Mouse (Mus musculus) liver, embryonic 12.5 days (tissue): ENCODE measurements around the gene Psmg3. TPM values are rescaled to one million over a fixed set of nuclear protein-coding genes. Genes with fewer than 3 reads are reported as not detected.
A peak's percentile ranks its signal among the peaks of the same experiment; 100 is the strongest.

ENCODE experiments used
- ATAC-seq: fragments of 200-750 bp; cut with Nextera tagmentation; 2 replicates; pipeline ENCODE4 v1.8.0; 2017; ENCODE audit warnings: moderate number of reproducible peaks, mild to moderate bottlenecking, moderate library complexity
- H3K27ac ChIP-seq: fragments of 300-500 bp; sonication (generic); 2 replicates; pipeline ENCODE4 v1.5.1; 2016; ENCODE audit warnings: mild to moderate bottlenecking
- H3K27me3 ChIP-seq: fragments of 300-500 bp; sonication (generic); replicated peaks from 2 replicates; pipeline ENCODE4 v1.6.1; 2016; ENCODE audit warnings: mild to moderate bottlenecking, moderate library complexity
- H3K36me3 ChIP-seq: fragments of 300-500 bp; sonication (generic); 2 replicates; pipeline ENCODE4 v1.6.1; 2016; ENCODE audit warnings: mild to moderate bottlenecking, moderate library complexity
- H3K4me1 ChIP-seq: fragments of 300-500 bp; sonication (generic); 2 replicates; pipeline ENCODE4 v1.6.1; 2016
- H3K4me2 ChIP-seq: fragments of 300-500 bp; sonication (generic); 2 replicates; pipeline ENCODE4 v1.6.1; 2016; ENCODE audit warnings: mild to moderate bottlenecking, moderate library complexity
- H3K4me3 ChIP-seq: fragments of 300-500 bp; sonication (generic); 2 replicates; pipeline ENCODE4 v1.5.1; 2016; ENCODE audit warnings: mild to moderate bottlenecking, moderate library complexity
- H3K9ac ChIP-seq: fragments of 300-500 bp; sonication (generic); 2 replicates; pipeline ENCODE4 v1.6.1; 2016; ENCODE audit warnings: mild to moderate bottlenecking, moderate library complexity
- H3K9me3 ChIP-seq: fragments of 300-500 bp; sonication (generic); replicated peaks from 2 replicates; pipeline ENCODE4 v1.6.1; 2016; ENCODE audit warnings: mild to moderate bottlenecking, moderate library complexity
- WGBS: fragments of 180-500 bp; shearing (Covaris S2); methylation state at CpG from one replicate; pipeline ENCODE4 v1.1.7; 2016; ENCODE audit not compliant: insufficient replicate concordance; 5-methylcytosine and 5-hydroxymethylcytosine counted together
- polyA plus RNA-seq: library from polyadenylated mRNA; unstranded; fragments of >200 nt; fragmentation: Nextera tagmentation; extraction: Ambion mirVana; gene quantifications from 2 replicates; pipeline ENCODE4 v1.2.1, GENCODE M21; 2016

Psmg3 gene
- polyA plus RNA-seq, result 75.6 and 80.9 TPM in 2 replicates

- Histone ChIP-seq H3K9me3 (no peaks in the 10 kb centered on the region), H3K27ac (peak within 1 kb of the TSS; percentile 85), H3K27me3 (no peaks in the 10 kb centered on the region), H3K4me1 (peaks cover 45% of the 10 kb centered on the region), H3K9ac (peak within 1 kb of the TSS; percentile 86), H3K36me3 (peaks cover 38% of the 10 kb centered on the region), H3K4me3 (peak within 1 kb of the TSS; percentile 92), H3K4me2 (peak within 1 kb of the TSS; percentile 77)
- under 1% methylated on average over 43 of the region's 43 CpGs for WGBS
- ATAC-seq, result peak; percentile 77
These were observed at the start of gene Psmg3, which contains the start of gene Gm26938 for GRCm38 (mm10) chr5:139826357-139827055. Gene Psmg3 (minus strand): TSS chr5:139826885. Gene Gm26938 (minus strand): TSS chr5:139826407.

- no peak for ATAC-seq
- Histone ChIP-seq H3K36me3 (no peaks in the 10 kb centered on the region), H3K9me3 (no peaks in the 10 kb centered on the region), H3K4me3 (no peak overlapping the region), H3K4me2 (no peak overlapping the region), H3K4me1 (no peaks in the 10 kb centered on the region), H3K27ac (no peak overlapping the region), H3K9ac (no peak overlapping the region), H3K27me3 (peaks cover 20% of the 10 kb centered on the region)
- WGBS, result 46% methylated on average over 1 of the region's 1 CpGs
These were observed 44.8 kb upstream of the Psmg3 start for GRCm38 (mm10) chr5:139871526-139871925.

DNA sequence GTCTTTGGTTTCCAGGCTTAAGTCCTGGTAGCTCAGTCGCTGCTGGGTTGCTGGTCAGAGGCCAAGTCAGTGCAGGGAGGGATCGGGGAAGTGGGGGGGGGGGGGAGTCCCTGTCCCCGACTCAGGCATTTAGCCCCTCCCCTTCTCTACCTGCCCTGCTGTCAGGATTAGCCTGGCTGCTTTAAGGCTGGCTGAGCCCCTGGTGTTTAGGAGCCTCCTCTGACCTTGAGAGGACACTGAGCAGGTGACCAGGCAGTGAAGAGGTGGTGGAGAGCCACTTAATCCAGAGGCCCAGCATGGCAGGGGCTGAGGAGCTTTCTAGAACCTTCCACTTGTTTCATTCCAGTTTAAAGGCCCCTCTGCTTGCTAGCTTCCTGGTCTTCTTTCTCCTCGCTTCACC lies 44.2 kb upstream of the Psmg3 start:
- H3K36me3 ChIP-seq, result no peaks in the 10 kb centered on the region
- H3K4me2 ChIP-seq, result no peak overlapping the region
- H3K27me3 ChIP-seq, result peaks cover 20% of the 10 kb centered on the region
- no peak overlapping the region for H3K4me3 ChIP-seq
- H3K9me3 ChIP-seq, result no peaks in the 10 kb centered on the region
- no peak overlapping the region for H3K9ac ChIP-seq
- no peak overlapping the region for H3K27ac ChIP-seq
- 16% methylated on average over 3 of the region's 4 CpGs for WGBS
- no peak for ATAC-seq
- no peaks in the 10 kb centered on the region for H3K4me1 ChIP-seq

DNA sequence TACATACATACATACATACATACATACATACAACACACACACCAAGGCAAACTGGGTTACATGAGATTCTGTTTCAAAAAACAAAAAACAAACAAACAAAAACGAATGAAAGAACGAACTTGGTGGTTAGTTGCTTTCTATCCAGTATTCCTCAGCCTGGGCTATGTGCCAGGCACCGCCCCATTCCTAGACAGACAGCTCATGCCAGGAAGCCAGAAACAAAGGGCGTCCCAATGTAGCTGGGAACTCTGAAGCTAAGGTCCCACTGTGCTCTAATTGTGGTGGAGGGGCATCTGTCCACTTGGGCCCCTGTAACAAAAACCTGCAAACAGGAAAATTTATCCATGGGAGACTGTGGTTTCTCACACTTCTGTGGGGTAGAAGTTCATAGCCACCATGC lies 36.1 kb upstream of the Psmg3 start:
- Histone ChIP-seq H3K4me2 (no peak overlapping the region), H3K4me1 (no peaks in the 10 kb centered on the region), H3K27me3 (peaks cover 14% of the 10 kb centered on the region), H3K9ac (no peak overlapping the region), H3K36me3 (no peaks in the 10 kb centered on the region), H3K4me3 (no peak overlapping the region), H3K27ac (no peak overlapping the region), H3K9me3 (no peaks in the 10 kb centered on the region)
- ATAC-seq, result no peak
- 40% methylated on average over 4 of the region's 4 CpGs for WGBS

DNA sequence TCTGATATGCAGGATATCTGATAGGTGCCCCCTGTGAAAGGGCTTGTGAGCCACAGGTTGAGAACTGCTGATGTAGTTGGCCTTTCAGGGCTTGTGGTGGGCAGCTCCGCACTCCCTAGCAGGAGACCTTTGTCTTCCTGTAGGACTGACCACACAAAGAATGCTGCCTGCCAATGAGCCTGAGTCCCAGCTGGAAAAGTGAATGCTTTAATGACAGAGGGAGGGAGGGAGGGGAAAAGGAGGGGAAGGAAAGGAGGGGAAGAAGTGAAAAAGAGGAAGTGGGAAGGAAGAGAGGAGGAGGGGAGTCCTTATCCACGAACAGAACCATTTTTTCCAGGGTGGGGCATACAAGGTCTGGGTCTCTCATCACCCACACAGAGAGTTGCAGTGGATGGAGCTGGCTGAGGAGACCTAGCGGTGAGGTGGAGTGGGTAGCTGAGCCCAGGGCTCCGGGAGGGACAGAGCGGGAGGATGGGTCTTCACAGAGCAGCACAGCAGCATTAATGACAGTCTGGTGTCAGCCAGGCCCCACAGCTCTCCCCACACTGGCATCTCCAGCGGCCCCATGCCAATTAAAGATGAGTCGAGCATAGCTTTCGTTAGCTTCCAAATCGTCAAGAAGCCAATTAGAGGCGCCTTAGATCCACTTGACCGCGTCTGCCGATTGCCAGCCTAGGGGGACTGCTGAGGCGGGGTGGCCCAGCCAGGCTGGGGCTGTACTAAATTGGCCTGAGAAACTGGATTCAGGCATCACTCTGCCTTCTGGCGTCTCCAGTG lies 33.8 kb upstream of the Psmg3 start:
- ATAC-seq, result no peak
- no peaks in the 10 kb centered on the region for H3K36me3 ChIP-seq

GRCm38 (mm10) chr5:139849626-139850320 lies 23.1 kb upstream of the Psmg3 start:
- Histone ChIP-seq H3K4me2 (no peak overlapping the region), H3K9me3 (peaks cover 7% of the 10 kb centered on the region; the same call in 1 of the 2 replicates), H3K36me3 (no peaks in the 10 kb centered on the region), H3K9ac (no peak overlapping the region), H3K4me3 (no peak overlapping the region), H3K27ac (no peak overlapping the region), H3K27me3 (peaks cover 23% of the 10 kb centered on the region; the same call in 1 of the 2 replicates), H3K4me1 (no peaks in the 10 kb centered on the region)
- ATAC-seq, result no peak
- WGBS, result 58% methylated on average over 12 of the region's 12 CpGs

More for the DNA sequence above, 33.8 kb upstream of the Psmg3 start:
- H3K9ac ChIP-seq, result no peak overlapping the region
- no peaks in the 10 kb centered on the region for H3K9me3 ChIP-seq
- no peaks in the 10 kb centered on the region for H3K4me1 ChIP-seq
- no peak overlapping the region for H3K4me2 ChIP-seq
- WGBS, result 43% methylated on average over 15 of the region's 15 CpGs
- H3K27me3 ChIP-seq, result peaks cover 10% of the 10 kb centered on the region
- no peak overlapping the region for H3K27ac ChIP-seq
- no peak overlapping the region for H3K4me3 ChIP-seq

DNA sequence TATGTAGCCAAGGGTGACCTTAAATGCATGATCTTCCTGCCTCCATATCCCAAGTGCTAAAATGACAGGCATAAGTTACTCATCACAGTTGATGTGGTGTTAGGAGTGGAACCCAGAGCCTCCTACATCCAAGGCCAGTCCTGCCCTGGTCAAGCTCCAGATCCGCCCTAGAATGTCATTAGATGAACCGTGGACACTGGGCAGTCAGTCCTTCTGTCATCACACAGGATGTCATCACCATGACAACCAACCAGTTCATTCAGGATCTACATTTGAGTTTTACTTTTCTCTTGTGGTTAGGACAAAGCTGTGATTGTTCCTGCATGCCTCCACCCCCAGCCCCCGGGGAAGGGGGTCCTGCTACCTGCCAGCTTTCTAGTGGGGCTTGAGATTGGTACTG lies 12.5 kb upstream of the Psmg3 start:
- WGBS, result 45% methylated on average over 3 of the region's 3 CpGs
- Histone ChIP-seq H3K27me3 (peaks cover 45% of the 10 kb centered on the region), H3K4me1 (no peaks in the 10 kb centered on the region), H3K9me3 (no peaks in the 10 kb centered on the region), H3K27ac (no peak overlapping the region), H3K4me3 (no peak overlapping the region), H3K4me2 (no peak overlapping the region), H3K36me3 (no peaks in the 10 kb centered on the region), H3K9ac (no peak overlapping the region)
- ATAC-seq, result no peak

DNA sequence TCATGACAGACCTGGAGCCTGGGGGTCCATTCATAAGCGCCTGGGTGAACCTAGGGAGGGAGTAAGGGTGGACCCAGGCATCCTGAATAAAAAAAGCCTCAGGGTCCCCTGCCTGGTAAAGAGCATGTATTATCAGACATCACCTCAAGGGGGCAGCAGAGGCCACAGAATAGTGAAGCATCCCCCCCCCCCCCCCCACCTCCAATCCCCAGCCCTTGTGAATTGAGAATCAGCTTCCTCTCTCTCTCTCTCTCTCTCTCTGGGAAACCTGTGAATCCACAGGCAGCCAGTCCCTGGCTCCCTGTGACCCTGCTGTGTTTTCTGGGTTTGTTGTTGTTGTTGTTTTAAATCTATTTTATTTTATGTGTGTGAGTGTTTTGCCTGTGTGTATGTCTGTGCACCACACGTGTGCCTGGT lies 11.8 kb upstream of the Psmg3 start:
- no peak overlapping the region for H3K9ac ChIP-seq
- H3K9me3 ChIP-seq, result no peaks in the 10 kb centered on the region
- no peaks in the 10 kb centered on the region for H3K36me3 ChIP-seq
- H3K27ac ChIP-seq, result no peak overlapping the region
- no peaks in the 10 kb centered on the region for H3K4me1 ChIP-seq
- H3K4me2 ChIP-seq, result no peak overlapping the region
- 28% methylated on average over 2 of the region's 2 CpGs for WGBS
- peaks cover 45% of the 10 kb centered on the region for H3K27me3 ChIP-seq
- no peak for ATAC-seq
- H3K4me3 ChIP-seq, result no peak overlapping the region

DNA sequence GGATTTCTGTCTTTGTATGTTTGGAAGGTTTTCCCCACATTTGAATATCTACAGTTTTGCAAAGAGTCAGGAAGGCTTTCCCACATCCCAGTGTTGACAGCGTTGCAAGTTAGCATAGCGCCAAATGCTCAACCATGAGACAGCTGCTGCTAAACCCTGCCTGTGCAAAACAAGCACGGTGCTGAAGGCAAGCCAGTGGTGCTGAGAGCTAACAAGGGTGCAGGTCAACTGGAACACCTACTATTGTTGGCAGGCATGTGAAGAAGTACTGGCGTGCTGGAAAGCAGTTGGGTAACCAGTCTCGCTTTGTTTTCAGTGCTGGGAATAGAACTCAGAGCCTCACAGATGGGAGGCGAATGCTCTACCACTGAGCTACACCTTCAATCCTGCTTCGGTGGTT lies 9.0 kb upstream of the Psmg3 start:
- Histone ChIP-seq H3K4me3 (no peak overlapping the region), H3K27me3 (peaks cover 30% of the 10 kb centered on the region), H3K27ac (no peak overlapping the region), H3K9me3 (no peaks in the 10 kb centered on the region), H3K9ac (no peak overlapping the region), H3K4me2 (no peak overlapping the region), H3K4me1 (peaks cover 6% of the 10 kb centered on the region; the same call in 1 of the 2 replicates), H3K36me3 (no peaks in the 10 kb centered on the region)
- no peak for ATAC-seq
- WGBS, result 66% methylated on average over 7 of the region's 7 CpGs

- peaks cover 8% of the 10 kb centered on the region for H3K4me1 ChIP-seq
- no peak overlapping the region for H3K27ac ChIP-seq
- 23% methylated on average over 7 of the region's 7 CpGs for WGBS
- H3K36me3 ChIP-seq, result no peaks in the 10 kb centered on the region
- no peaks in the 10 kb centered on the region for H3K9me3 ChIP-seq
- ATAC-seq, result no peak
- no peak overlapping the region for H3K4me2 ChIP-seq
- 0 out of 2 replicates have a peak overlapping the region, but pooled peaks have one; percentile 8 for H3K9ac ChIP-seq
- no peak overlapping the region for H3K4me3 ChIP-seq
- peaks cover 16% of the 10 kb centered on the region for H3K27me3 ChIP-seq
These were observed 5.4 kb upstream of the Psmg3 start for GRCm38 (mm10) chr5:139832125-139832524.

DNA sequence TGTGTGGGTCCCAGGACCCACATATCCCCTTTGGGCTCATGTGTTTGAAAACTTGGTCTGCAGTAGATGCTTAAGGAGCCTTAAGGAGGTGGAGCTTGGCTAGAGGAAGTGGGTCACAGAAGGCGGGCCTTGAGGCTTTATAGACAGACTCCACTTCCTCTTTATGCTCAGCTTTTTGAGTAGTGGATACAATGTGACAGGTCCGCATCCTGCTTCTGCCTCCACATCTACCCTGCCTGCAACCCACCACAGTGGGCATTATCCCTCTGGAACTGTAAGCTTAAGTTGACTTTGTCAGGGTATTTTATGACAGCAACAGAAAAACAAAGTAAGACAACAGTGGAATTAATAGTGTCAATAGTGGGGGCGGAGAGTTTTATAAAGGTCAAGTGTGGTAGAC lies 4.0 kb upstream of the Psmg3 start:
- no peaks in the 10 kb centered on the region for H3K36me3 ChIP-seq
- H3K4me2 ChIP-seq, result peak overlapping the region; percentile 21; the same call in 1 of the 2 replicates
- no peak overlapping the region for H3K9ac ChIP-seq
- no peaks in the 10 kb centered on the region for H3K9me3 ChIP-seq
- peaks cover 18% of the 10 kb centered on the region for H3K4me1 ChIP-seq
- ATAC-seq, result no peak
- H3K4me3 ChIP-seq, result no peak overlapping the region
- 71% methylated on average over 3 of the region's 3 CpGs for WGBS
- H3K27ac ChIP-seq, result no peak overlapping the region
- H3K27me3 ChIP-seq, result peaks cover 12% of the 10 kb centered on the region

DNA sequence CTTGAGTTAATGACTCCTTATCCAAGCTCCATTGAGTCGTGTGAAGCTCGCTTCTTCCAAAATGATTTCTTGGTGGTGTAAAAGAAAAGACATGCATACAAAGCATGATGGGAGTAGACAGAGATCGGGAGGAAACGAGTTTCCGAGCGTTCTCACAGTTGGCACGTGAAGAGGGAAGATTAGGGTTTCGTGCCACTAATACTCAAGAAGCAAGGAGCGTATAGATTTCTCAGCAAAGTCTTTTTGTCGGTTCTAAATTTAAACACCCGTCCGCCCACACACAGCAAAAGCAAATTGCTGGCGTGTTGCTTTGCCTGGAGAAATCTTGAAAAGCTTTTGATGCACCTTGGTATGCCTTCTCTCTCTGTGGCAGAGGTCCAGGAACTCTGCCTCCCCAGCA lies 2.7 kb upstream of the Psmg3 start:
- Histone ChIP-seq H3K27me3 (no peaks in the 10 kb centered on the region), H3K9me3 (no peaks in the 10 kb centered on the region), H3K4me2 (no peak overlapping the region), H3K36me3 (peaks cover 9% of the 10 kb centered on the region), H3K27ac (no peak overlapping the region), H3K4me1 (peaks cover 30% of the 10 kb centered on the region), H3K4me3 (no peak overlapping the region), H3K9ac (no peak overlapping the region)
- ATAC-seq, result no peak
- WGBS, result 64% methylated on average over 13 of the region's 13 CpGs
